Mouse (Mus musculus): ENCODE data around the gene Ints4. TPM values are rescaled to one million over a fixed set of nuclear protein-coding genes. Genes with fewer than 3 reads are reported as not detected.

Ints4 gene
- polyA plus RNA-seq, 1 experiment from 2014 or later = 42.8 TPM

GRCm38 (mm10) chr7:97578361-97579066 lies 97.8 kb downstream of the Ints4 start:
- peak overlapping the region; percentile 1; the same call in 1 of the 2 replicates for H3K27ac ChIP-seq
- DNase-seq (ENCODE audit: low spot score) = peak; percentile 26
- peak overlapping the region; percentile 100 for H3K9ac ChIP-seq
- H3K4me3 ChIP-seq (replicated peaks; ENCODE audit: low read length) = peak overlapping the region; percentile 100
- H3K27me3 ChIP-seq (ENCODE audit: control insufficient read depth, insufficient read depth, low read length) = no peaks in the 10 kb centered on the region
- H3K4me2 ChIP-seq (replicated peaks) = peak overlapping the region; percentile 59
- H3K9me3 ChIP-seq (ENCODE audit: control insufficient read depth, low read length) = no peaks in the 10 kb centered on the region
- WGBS = 32% methylated on average over 8 of the region's 8 CpGs
- peaks cover 18% of the 10 kb centered on the region for H3K4me1 ChIP-seq (replicated peaks; ENCODE audit: control insufficient read depth, insufficient read depth, low read length)
- H3K36me3 ChIP-seq (replicated peaks; ENCODE audit: control insufficient read depth, insufficient read depth) = peaks cover 20% of the 10 kb centered on the region
- ATAC-seq (ENCODE audit: low FRiP score) = no peak

GRCm38 (mm10) chr7:97579067-97579975 lies 98.6 kb downstream of the Ints4 start, which contains the start of the genes Aamdc and Rsf1:
Aamdc (minus strand) TSS chr7:97579497.
Rsf1 (plus strand) TSS chr7:97579889.
- Histone ChIP-seq H3K4me1 (replicated peaks; ENCODE audit: control insufficient read depth, insufficient read depth, low read length) (peaks cover 23% of the 10 kb centered on the region), H3K9ac (peak within 1 kb of the TSS; percentile 100), H3K36me3 (replicated peaks; ENCODE audit: control insufficient read depth, insufficient read depth) (peaks cover 12% of the 10 kb centered on the region), H3K4me2 (replicated peaks) (peak within 1 kb of the TSS; percentile 59), H3K27ac (peak within 1 kb of the TSS; percentile 98), H3K27me3 (ENCODE audit: control insufficient read depth, insufficient read depth, low read length) (no peaks in the 10 kb centered on the region), H3K4me3 (replicated peaks; ENCODE audit: low read length) (peak within 1 kb of the TSS; percentile 100), H3K9me3 (ENCODE audit: control insufficient read depth, low read length) (no peaks in the 10 kb centered on the region)
- ATAC-seq (ENCODE audit: low FRiP score) = peak; percentile 97
- under 1% methylated on average over 66 of the region's 68 CpGs for WGBS
- DNase-seq (ENCODE audit: low spot score) = peak; percentile 94

DNA sequence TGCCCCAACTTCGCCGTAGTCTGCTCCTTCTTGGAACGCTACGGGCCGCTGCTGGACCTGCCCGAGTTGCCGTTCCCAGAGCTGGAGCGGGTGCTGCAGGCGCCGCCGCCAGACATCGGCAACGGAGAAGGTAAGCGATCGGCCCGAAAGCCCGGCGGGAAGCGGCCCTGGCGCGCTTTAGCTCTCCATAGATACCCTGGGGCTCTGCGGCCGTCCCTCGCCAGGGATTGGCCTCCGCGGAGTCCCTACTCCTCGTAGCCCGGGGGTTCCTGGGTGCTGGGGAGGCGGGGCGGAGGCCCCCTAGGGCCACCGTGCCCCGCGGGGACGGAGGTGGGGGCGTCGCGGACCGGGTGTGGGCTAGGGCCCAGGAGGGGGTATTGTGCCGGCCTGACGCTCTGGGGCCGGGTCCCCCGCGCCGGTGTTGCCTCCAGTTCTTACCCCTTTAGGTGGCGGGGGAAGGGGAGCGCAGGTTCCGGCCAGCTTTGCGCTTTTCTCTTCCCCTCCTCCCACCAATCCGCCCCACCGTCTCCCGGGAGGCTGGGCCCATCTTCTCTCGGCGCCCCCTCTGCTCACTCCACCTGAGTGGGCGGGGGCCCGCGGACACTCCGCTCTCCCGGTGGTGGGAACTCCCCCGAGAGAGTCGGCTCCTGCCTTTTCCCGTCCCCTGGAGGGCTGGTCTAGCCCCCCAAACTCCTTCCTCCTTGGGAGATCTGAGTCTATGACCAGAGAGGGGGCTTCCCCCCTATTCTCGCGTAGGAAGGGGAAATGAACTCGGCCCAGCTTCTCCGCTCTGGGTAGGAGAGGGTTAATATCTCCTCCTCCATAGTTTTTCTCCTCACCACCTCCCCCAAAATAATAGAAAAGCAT lies 99.5 kb downstream of the Ints4 start:
- H3K36me3 ChIP-seq (replicated peaks; ENCODE audit: control insufficient read depth, insufficient read depth) = peaks cover 7% of the 10 kb centered on the region
- DNase-seq (ENCODE audit: low spot score) = peak; percentile 42
- peaks cover 24% of the 10 kb centered on the region for H3K4me1 ChIP-seq (replicated peaks; ENCODE audit: control insufficient read depth, insufficient read depth, low read length)
- H3K4me3 ChIP-seq (replicated peaks; ENCODE audit: low read length) = peak overlapping the region; percentile 100
- peak; percentile 24 for ATAC-seq (ENCODE audit: low FRiP score)
- peak overlapping the region; percentile 98 for H3K27ac ChIP-seq
- H3K9ac ChIP-seq = peak overlapping the region; percentile 100
- H3K4me2 ChIP-seq (replicated peaks) = peak overlapping the region; percentile 59
- 0% methylated on average over 56 of the region's 65 CpGs for WGBS
- no peaks in the 10 kb centered on the region for H3K27me3 ChIP-seq (ENCODE audit: control insufficient read depth, insufficient read depth, low read length)
- H3K9me3 ChIP-seq (ENCODE audit: control insufficient read depth, low read length) = no peaks in the 10 kb centered on the region

DNA sequence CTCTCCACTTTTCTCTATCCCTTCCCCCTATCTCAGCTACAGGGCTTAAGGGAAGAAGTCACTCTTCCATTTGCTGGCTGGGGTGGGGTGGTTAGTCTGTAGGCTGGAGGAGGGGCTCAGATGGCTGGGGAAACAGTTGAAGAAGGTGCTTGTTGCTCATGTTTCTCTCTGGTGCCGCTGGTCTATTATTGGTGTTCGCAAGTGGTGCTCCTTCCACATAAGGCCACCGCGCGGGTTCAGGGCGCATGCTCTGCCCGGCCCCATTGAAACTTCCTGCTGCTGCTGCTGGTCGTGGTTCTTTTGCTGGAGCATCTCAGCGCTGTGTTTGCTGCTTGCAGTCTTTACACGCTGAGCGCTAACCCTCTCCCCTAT lies 100.1 kb downstream of the Ints4 start:
- Histone ChIP-seq H3K4me3 (replicated peaks; ENCODE audit: low read length) (peak overlapping the region; percentile 100), H3K27me3 (ENCODE audit: control insufficient read depth, insufficient read depth, low read length) (no peaks in the 10 kb centered on the region), H3K36me3 (replicated peaks; ENCODE audit: control insufficient read depth, insufficient read depth) (peaks cover 4% of the 10 kb centered on the region; the same call in 1 of the 2 replicates), H3K27ac (peak overlapping the region; percentile 98), H3K4me2 (replicated peaks) (peak overlapping the region; percentile 59), H3K4me1 (replicated peaks; ENCODE audit: control insufficient read depth, insufficient read depth, low read length) (peaks cover 24% of the 10 kb centered on the region), H3K9ac (peak overlapping the region; percentile 100), H3K9me3 (ENCODE audit: control insufficient read depth, low read length) (no peaks in the 10 kb centered on the region)
- DNase-seq (ENCODE audit: low spot score) = peak; percentile 82
- 0% methylated on average over 11 of the region's 11 CpGs for whole genome bisulfite sequencing
- peak; percentile 57 for ATAC-seq (ENCODE audit: low FRiP score)

DNA sequence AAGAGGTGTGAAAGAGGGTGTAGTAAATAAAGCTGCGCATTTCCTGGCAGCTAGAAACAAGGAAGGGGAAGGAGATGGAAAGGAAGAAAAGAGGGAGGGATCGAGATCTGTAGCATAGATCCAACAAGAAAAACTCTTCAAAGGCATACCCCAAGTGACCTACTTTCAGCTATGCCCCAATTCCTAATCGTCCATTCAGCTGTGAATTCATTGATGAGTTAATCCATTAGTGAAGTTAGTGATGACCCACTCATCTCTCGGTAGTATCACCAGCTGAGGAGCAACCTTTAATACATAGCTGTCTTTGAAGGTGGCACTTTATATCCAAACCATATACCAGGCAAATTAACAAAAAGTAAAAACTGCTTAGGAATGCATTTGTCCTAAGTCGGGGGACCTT lies 107.8 kb downstream of the Ints4 start:
- H3K36me3 ChIP-seq (replicated peaks; ENCODE audit: control insufficient read depth, insufficient read depth) = no peaks in the 10 kb centered on the region
- H3K9ac ChIP-seq = no peak overlapping the region
- DNase-seq (ENCODE audit: low spot score) (no peak), ATAC-seq (ENCODE audit: low FRiP score) (no peak)
- H3K4me1 ChIP-seq (replicated peaks; ENCODE audit: control insufficient read depth, insufficient read depth, low read length) = 0 out of 2 replicates have a peak, but pooled peaks cover 19% of the 10 kb centered on the region
- H3K27me3 ChIP-seq (ENCODE audit: control insufficient read depth, insufficient read depth, low read length) = no peaks in the 10 kb centered on the region
- no peak overlapping the region for H3K4me3 ChIP-seq (replicated peaks; ENCODE audit: low read length)
- 75% methylated on average over 5 of the region's 5 CpGs for WGBS
- no peak overlapping the region for H3K4me2 ChIP-seq (replicated peaks)
- H3K9me3 ChIP-seq (ENCODE audit: control insufficient read depth, low read length) = no peaks in the 10 kb centered on the region
- no peak overlapping the region for H3K27ac ChIP-seq

GRCm38 (mm10) chr7:97590488-97590887 lies 109.7 kb downstream of the Ints4 start:
- no peak overlapping the region for H3K4me3 ChIP-seq (replicated peaks; ENCODE audit: low read length)
- no peak overlapping the region for H3K9ac ChIP-seq
- no peaks in the 10 kb centered on the region for H3K27me3 ChIP-seq (ENCODE audit: control insufficient read depth, insufficient read depth, low read length)
- H3K4me2 ChIP-seq (replicated peaks) = no peak overlapping the region
- H3K36me3 ChIP-seq (replicated peaks; ENCODE audit: control insufficient read depth, insufficient read depth) = no peaks in the 10 kb centered on the region
- ATAC-seq (ENCODE audit: low FRiP score) = no peak
- no peaks in the 10 kb centered on the region for H3K9me3 ChIP-seq (ENCODE audit: control insufficient read depth, low read length)
- 19% methylated on average over 3 of the region's 3 CpGs for WGBS
- DNase-seq (ENCODE audit: low spot score) = no peak
- H3K27ac ChIP-seq = 0 out of 2 replicates have a peak overlapping the region, but pooled peaks have one; percentile 10
- 0 out of 2 replicates have a peak, but pooled peaks cover 13% of the 10 kb centered on the region for H3K4me1 ChIP-seq (replicated peaks; ENCODE audit: control insufficient read depth, insufficient read depth, low read length)

Other genes with a start within 250 kb of the Ints4 start
- gene Usp35, start 148.9 kb upstream of the Ints4 start, polyA plus RNA-seq (2014; fragmentation: Nextera tagmentation; extraction: Ambion mirVana) = 3.8 and 4.1 TPM in 2 replicates
- 7.1 and 9.3 TPM in 2 replicates for gene Kctd21, start 148.6 kb upstream of the Ints4 start, polyA plus RNA-seq (2014; fragmentation: Nextera tagmentation; extraction: Ambion mirVana)
- gene Alg8, start 109.3 kb upstream of the Ints4 start, polyA plus RNA-seq (2014; fragmentation: Nextera tagmentation; extraction: Ambion mirVana) = 10.4 and 11.1 TPM in 2 replicates
- 499 and 550 TPM in 2 replicates for gene Ndufc2, start 81.0 kb upstream of the Ints4 start, polyA plus RNA-seq (2014; fragmentation: Nextera tagmentation; extraction: Ambion mirVana)
- gene Thrsp, start 63.2 kb upstream of the Ints4 start, polyA plus RNA-seq (2014; fragmentation: Nextera tagmentation; extraction: Ambion mirVana) = 1.8 and 2.2 TPM in 2 replicates
- 0.90 and 1.5 TPM in 2 replicates for gene Kctd14, start 29.6 kb upstream of the Ints4 start, polyA plus RNA-seq (2014; fragmentation: Nextera tagmentation; extraction: Ambion mirVana)
- 43.8 and 51.5 TPM in 2 replicates for gene Aamdc, start 98.5 kb downstream of the Ints4 start, polyA plus RNA-seq (2014; fragmentation: Nextera tagmentation; extraction: Ambion mirVana)
- 23.5 and 29.4 TPM in 2 replicates for gene Rsf1, start 98.9 kb downstream of the Ints4 start, polyA plus RNA-seq (2014; fragmentation: Nextera tagmentation; extraction: Ambion mirVana)
- gene Clns1a, start 215.7 kb downstream of the Ints4 start, polyA plus RNA-seq (2014; fragmentation: Nextera tagmentation; extraction: Ambion mirVana) = 189 and 192 TPM in 2 replicates